Mouse (Mus musculus) kidney, postnatal 0 days (tissue): ENCODE data around the gene Hoxa10. TPM values are rescaled to one million over a fixed set of nuclear protein-coding genes. Genes with fewer than 3 reads are reported as not detected.

Experiments
- ATAC-seq: fragments of 200-750 bp; cut with Nextera tagmentation; replicated peaks from 2 replicates; pipeline ENCODE4 v1.8.0; 2017; ENCODE audit warnings: low read depth, moderate number of reproducible peaks, moderate TSS enrichment, moderate library complexity; ENCODE audit not compliant: low FRiP score
- DNase-seq: peaks from one replicate; pipeline ENCODE4 v3.0.0-alpha.2; 2016; ENCODE audit warnings: low spot score
- H3K27ac ChIP-seq: fragments of 300-500 bp; sonication (generic); 2 replicates; pipeline ENCODE4 v1.5.1; 2014; ENCODE audit warnings: mild to moderate bottlenecking
- H3K27me3 ChIP-seq: fragments of 300-500 bp; sonication (generic); 2 replicates; pipeline ENCODE4 v1.6.1; 2014; ENCODE audit warnings: low read length, mixed read lengths; ENCODE audit not compliant: insufficient read depth
- H3K36me3 ChIP-seq: fragments of 300-500 bp; sonication (generic); 2 replicates; pipeline ENCODE4 v1.6.1; 2014; ENCODE audit warnings: low read length, mixed read lengths; ENCODE audit not compliant: insufficient read depth
- H3K4me1 ChIP-seq: fragments of 300-500 bp; sonication (generic); replicated peaks from 2 replicates; pipeline ENCODE4 v1.6.1; 2014; ENCODE audit warnings: antibody characterized with exemption, low read length, mixed read lengths; ENCODE audit not compliant: insufficient read depth
- H3K4me2 ChIP-seq: fragments of 300-500 bp; sonication (generic); 2 replicates; pipeline ENCODE4 v1.6.1; 2014; ENCODE audit warnings: mild to moderate bottlenecking, low read length, moderate library complexity, mixed read lengths
- H3K4me3 ChIP-seq: fragments of 300-500 bp; sonication (generic); replicated peaks from 2 replicates; pipeline ENCODE4 v1.5.1; 2014; ENCODE audit warnings: low read depth, low read length
- H3K9ac ChIP-seq: fragments of 300-500 bp; sonication (generic); 2 replicates; pipeline ENCODE4 v1.6.1; 2014; ENCODE audit warnings: low read depth, low read length
- H3K9me3 ChIP-seq: fragments of 300-500 bp; sonication (generic); replicated peaks from 2 replicates; pipeline ENCODE4 v1.6.1; 2016; ENCODE audit warnings: low read length, inconsistent platforms, mixed read lengths
- CTCF ChIP-seq: IDR thresholded peaks from 2 replicates; pipeline ENCODE4 v1.5.1; 2016; ENCODE audit warnings: antibody characterized with exemption, low read depth, mild to moderate bottlenecking, moderate library complexity
- WGBS: fragments of 180-500 bp; shearing (Covaris S2); extraction: QIAGEN DNeasy Blood & Tissue Kit; methylation state at CpG from one replicate; pipeline ENCODE4 v1.1.7; 2014; 5-methylcytosine and 5-hydroxymethylcytosine counted together
- polyA plus RNA-seq: library from polyadenylated mRNA; unstranded; fragments of >200 nt; fragmentation: Nextera tagmentation; extraction: Ambion mirVana; gene quantifications from 2 replicates; pipeline ENCODE4 v1.2.1, GENCODE M21; 2015

The Hoxa10 gene
- polyA plus RNA-seq, 1 experiment from 2014 or later = 183 TPM

DNA sequence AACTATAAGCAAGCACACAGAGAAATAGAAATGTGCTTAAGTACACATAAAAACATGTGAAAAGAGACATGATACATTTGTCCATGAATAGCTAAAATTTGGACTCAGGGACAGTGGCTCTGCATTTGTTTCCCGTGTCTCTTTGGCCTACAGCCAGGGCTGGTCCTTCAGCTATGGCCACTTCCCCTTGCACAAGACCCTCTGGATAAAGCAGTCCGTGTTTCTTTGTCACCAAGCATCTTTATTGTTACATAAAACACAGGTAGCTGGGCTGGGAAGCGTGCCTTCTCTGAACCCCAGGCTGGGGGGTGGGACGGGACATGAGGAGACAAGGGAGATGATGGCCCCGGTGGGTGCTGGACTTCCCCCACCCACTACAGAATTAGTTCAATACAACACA, 26.4 kb downstream of the Hoxa10 start:
- WGBS = 25% methylated on average over 5 of the region's 5 CpGs
- no peaks in the 10 kb centered on the region for H3K27me3 ChIP-seq
- H3K9ac ChIP-seq = peak overlapping the region; percentile 72; the same call in 1 of the 2 replicates
- peak overlapping the region; percentile 33; the same call in 1 of the 2 replicates for H3K27ac ChIP-seq
- DNase-seq (no peak), ATAC-seq (no peak)
- no peaks in the 10 kb centered on the region for H3K9me3 ChIP-seq
- peaks cover 50% of the 10 kb centered on the region for H3K4me1 ChIP-seq
- no peak for TF ChIP-seq CTCF
- H3K4me2 ChIP-seq = peak overlapping the region; percentile 89
- peak overlapping the region; percentile 78; the same call in 1 of the 2 replicates for H3K4me3 ChIP-seq
- H3K36me3 ChIP-seq = no peaks in the 10 kb centered on the region

DNA sequence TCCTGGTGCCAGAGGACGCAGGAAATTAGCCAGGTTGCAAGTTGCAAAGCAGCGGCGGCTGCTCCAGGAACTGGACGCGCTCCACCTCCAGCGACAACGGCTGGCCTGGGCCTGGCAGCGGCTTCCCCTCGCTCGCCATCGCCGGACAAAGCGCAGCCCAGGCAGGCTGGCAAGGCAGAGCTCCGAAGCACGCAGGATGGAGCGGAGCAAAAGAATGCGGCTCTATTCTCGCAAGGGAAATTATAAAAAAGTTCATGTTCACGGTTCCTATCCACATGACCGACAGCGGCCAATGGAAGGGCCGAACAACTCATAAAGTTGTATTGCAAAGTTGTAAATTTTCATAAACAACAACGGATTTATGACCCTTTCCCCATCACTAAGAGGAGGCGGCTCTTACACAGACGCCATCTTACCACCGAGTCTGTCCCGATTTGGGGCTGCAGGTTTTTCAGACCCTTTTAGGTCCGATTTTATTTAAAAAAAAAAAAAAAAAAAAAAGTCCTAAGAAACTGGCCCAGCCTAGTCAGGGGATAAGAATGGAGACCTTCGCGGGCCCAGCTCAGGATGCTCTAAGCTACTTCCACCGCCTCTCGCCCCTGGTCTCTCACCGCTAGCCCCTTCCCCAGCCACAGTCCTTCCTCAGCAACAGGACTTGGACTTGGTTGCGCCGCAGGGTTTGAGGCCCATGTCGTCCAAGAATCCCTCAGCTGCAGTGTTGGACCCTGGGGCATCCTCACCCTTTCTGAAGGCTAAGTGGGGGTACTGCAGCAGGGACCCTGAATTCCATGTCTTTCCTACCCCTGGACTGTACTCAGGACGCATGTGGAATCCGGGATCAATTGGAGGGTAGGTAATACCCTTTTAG, 27.3 kb downstream of the Hoxa10 start, which contains the start of the genes Hoxa3 and Gm28308:
TSS of gene Hoxa3 (minus strand) at position 218 of the 868 bp plus-strand sequence.
TSS of gene Gm28308 (minus strand) at position 221 of the 868 bp plus-strand sequence.
- no peaks in the 10 kb centered on the region for H3K27me3 ChIP-seq

DNA sequence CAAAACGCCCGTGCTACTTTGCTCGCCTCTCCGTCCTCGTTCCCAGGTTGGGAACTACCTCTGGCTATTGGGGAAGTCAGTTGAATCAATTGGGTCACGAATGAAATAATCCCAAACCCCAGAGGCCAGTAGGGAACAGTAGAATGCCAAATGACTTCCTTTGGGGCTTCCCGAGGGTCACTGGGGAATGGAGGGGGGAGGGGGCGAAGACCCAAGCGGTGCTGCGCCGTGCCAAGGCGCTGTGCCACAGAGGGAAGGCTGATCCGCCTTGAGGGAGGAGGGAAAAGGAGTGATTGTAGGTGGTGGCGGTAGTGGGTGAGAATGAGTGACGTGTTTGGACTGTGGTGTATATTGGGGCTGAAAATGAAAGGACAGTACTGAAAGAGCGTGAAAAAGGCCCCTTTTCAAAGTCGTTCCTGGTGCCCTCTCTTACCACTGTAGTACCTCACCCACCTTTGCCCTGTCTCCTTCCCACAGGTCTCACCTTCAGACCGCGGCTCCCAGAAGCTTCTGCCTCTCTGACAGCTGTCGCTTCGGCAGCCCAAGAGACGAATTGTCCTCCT, 28.0 kb downstream of the Hoxa10 start:
- H3K9ac ChIP-seq = peak overlapping the region; percentile 90
- peak overlapping the region; percentile 99 for H3K27ac ChIP-seq
- no peaks in the 10 kb centered on the region for H3K9me3 ChIP-seq
- WGBS = under 1% methylated on average over 22 of the region's 22 CpGs
- H3K4me3 ChIP-seq = peak overlapping the region; percentile 78
- no peak for DNase-seq
- H3K27me3 ChIP-seq = no peaks in the 10 kb centered on the region
- no peak; the same call in 1 of the 2 replicates for ATAC-seq
- H3K4me2 ChIP-seq = peak overlapping the region; percentile 89
- peaks cover 46% of the 10 kb centered on the region for H3K4me1 ChIP-seq
- TF ChIP-seq CTCF = no peak
- no peaks in the 10 kb centered on the region for H3K36me3 ChIP-seq

More for the DNA sequence above, 27.3 kb downstream of the Hoxa10 start, which contains the start of the genes Hoxa3 and Gm28308:
- TF ChIP-seq CTCF = no peak
- H3K9ac ChIP-seq = peak within 1 kb of the TSS; percentile 90
- 4% methylated on average over 37 of the region's 38 CpGs for WGBS
- peak within 1 kb of the TSS; percentile 89 for H3K4me2 ChIP-seq
- H3K4me3 ChIP-seq = peak within 1 kb of the TSS; percentile 78
- peak within 1 kb of the TSS; percentile 99 for H3K27ac ChIP-seq
- H3K4me1 ChIP-seq = peaks cover 47% of the 10 kb centered on the region
- no peaks in the 10 kb centered on the region for H3K9me3 ChIP-seq
- peak; percentile 98 for DNase-seq
- no peaks in the 10 kb centered on the region for H3K36me3 ChIP-seq
- peak; percentile 38; the same call in 1 of the 2 replicates for ATAC-seq

DNA sequence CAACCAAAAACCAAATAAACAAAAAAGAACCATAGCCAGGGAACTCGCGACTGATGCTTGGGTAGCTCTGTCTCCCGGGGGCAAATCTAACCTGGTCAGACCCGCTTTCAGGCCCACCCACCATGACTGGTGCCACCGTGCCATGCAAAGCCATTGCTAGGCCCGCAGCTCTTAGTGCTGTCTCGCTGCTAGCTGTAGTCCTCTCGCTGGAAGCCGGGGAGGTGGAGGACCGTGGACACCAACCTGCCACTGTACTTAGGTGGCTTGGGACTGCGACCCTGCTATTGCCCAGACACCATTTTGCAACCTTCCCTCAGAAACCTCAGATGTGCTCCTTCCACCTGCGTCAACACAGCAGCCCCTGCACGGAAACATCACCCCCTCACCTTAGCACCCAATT, 28.7 kb downstream of the Hoxa10 start:
- no peaks in the 10 kb centered on the region for H3K9me3 ChIP-seq
- 2% methylated on average over 13 of the region's 13 CpGs for WGBS
- peaks cover 52% of the 10 kb centered on the region for H3K4me1 ChIP-seq
- H3K4me2 ChIP-seq = peak overlapping the region; percentile 89
- no peaks in the 10 kb centered on the region for H3K36me3 ChIP-seq
- no peaks in the 10 kb centered on the region for H3K27me3 ChIP-seq
- H3K4me3 ChIP-seq = peak overlapping the region; percentile 78
- ATAC-seq = no peak
- H3K27ac ChIP-seq = peak overlapping the region; percentile 99
- DNase-seq = no peak
- H3K9ac ChIP-seq = peak overlapping the region; percentile 90
- TF ChIP-seq CTCF = no peak

DNA sequence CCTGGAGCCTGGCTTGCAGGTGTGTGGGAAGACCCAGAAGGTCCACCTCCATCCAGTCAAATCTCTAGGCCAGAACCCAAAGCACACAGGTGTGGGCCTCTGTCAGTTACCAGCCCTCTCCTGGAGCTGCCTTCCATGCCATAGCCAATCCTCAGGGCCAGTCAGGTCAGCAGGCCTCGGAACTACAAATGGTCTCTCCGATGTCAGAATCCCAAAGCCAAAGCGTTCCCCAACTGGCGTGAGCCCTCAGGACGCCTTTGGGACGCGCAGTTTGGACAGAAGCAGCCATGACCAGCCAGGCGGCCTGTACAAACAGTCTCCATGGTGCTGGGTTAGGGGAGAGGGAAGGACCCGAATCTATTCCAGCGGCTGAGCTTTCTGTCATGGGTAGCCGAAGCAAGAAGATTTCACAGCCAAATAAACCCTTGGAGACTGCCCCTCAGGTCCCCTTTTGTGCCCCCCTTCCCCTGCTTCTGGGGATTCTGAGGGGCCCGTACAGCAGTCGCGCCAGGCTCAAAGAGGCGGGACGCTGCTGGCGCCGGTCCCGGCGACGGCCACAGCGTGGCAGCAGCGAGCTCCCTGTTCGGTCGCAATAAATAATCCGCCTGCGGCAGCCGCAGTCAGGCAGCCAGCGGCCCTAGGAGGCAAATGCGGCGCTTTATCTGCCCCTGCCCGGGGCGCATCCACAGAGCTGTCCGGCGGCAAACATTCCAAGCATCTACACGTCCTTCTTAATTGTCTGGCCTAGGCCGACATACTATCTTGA, 29.3 kb downstream of the Hoxa10 start:
- DNase-seq (peak; percentile 92), ATAC-seq (peak; percentile 15; the same call in 1 of the 2 replicates)
- no peaks in the 10 kb centered on the region for H3K27me3 ChIP-seq
- peak overlapping the region; percentile 89 for H3K4me2 ChIP-seq
- H3K4me1 ChIP-seq = peaks cover 55% of the 10 kb centered on the region
- peak overlapping the region; percentile 78 for H3K4me3 ChIP-seq
- WGBS = under 1% methylated on average over 37 of the region's 37 CpGs
- peak overlapping the region; percentile 99 for H3K27ac ChIP-seq
- no peaks in the 10 kb centered on the region for H3K36me3 ChIP-seq
- peak; percentile 82 for TF ChIP-seq CTCF
- H3K9me3 ChIP-seq = no peaks in the 10 kb centered on the region
- peak overlapping the region; percentile 90 for H3K9ac ChIP-seq
